Mouse (Mus musculus) natural killer cell, adult 2 months (primary cell): Measurements from ENCODE around the gene Capn1.

Experiments used
- DNase-seq, 2 experiments: peaks; one replicate each; pipeline ENCODE4 v3.0.0; 2022; ENCODE audit warnings: low spot score in 2 of 2

Capn1 gene

GRCm38 (mm10) chr19:6038326-6038725 lies 22.6 kb upstream of the Capn1 start:
- no peak for DNase-seq

- DNase-seq: no peak
Observed at GRCm38 (mm10) chr19:6037695-6038094, 22.0 kb upstream of the Capn1 start.

- no peak for DNase-seq
Observed at GRCm38 (mm10) chr19:6035966-6036585, 20.4 kb upstream of the Capn1 start.

- no peak for DNase-seq
Observed at GRCm38 (mm10) chr19:6030520-6031280, 15.0 kb upstream of the Capn1 start.

- no peak for DNase-seq
Observed at GRCm38 (mm10) chr19:6029426-6029825, 13.7 kb upstream of the Capn1 start.

- DNase-seq: no peak
Observed at GRCm38 (mm10) chr19:6028991-6029390, 13.3 kb upstream of the Capn1 start.

GRCm38 (mm10) chr19:6023930-6024329 lies 8.2 kb upstream of the Capn1 start:
- no peak for DNase-seq

GRCm38 (mm10) chr19:6023059-6023458 lies 7.4 kb upstream of the Capn1 start:
- no peak for DNase-seq

GRCm38 (mm10) chr19:6020276-6020675 lies 4.6 kb upstream of the Capn1 start:
- DNase-seq: no peak

- DNase-seq: peak; percentile 83 to 87
Observed at GRCm38 (mm10) chr19:6018142-6019089, 2.7 kb upstream of the Capn1 start.

GRCm38 (mm10) chr19:6016532-6016931 lies 835 bp upstream of the Capn1 start:
- DNase-seq: no peak

GRCm38 (mm10) chr19:6014991-6015510 lies 646 bp downstream of the Capn1 start:
- peak; percentile 16 to 21 for DNase-seq

GRCm38 (mm10) chr19:6013691-6014090 lies 2.0 kb downstream of the Capn1 start:
- no peak for DNase-seq

- no peak for DNase-seq
Observed at GRCm38 (mm10) chr19:6009137-6009536, 6.6 kb downstream of the Capn1 start.

GRCm38 (mm10) chr19:6007013-6007412 lies 8.7 kb downstream of the Capn1 start:
- DNase-seq: no peak

GRCm38 (mm10) chr19:6005541-6005940 lies 10.2 kb downstream of the Capn1 start:
- no peak for DNase-seq

- DNase-seq: no peak
Observed at GRCm38 (mm10) chr19:5999969-6000368, 15.7 kb downstream of the Capn1 start.

GRCm38 (mm10) chr19:5998180-5998579 lies 17.5 kb downstream of the Capn1 start:
- DNase-seq: no peak

- no peak for DNase-seq
Observed at GRCm38 (mm10) chr19:5994711-5995110, 21.0 kb downstream of the Capn1 start.

- no peak for DNase-seq
Observed at GRCm38 (mm10) chr19:5992012-5992411, 23.7 kb downstream of the Capn1 start.

GRCm38 (mm10) chr19:5991467-5991866 lies 24.2 kb downstream of the Capn1 start:
- DNase-seq: no peak

- no peak for DNase-seq
Observed at GRCm38 (mm10) chr19:5990921-5991320, 24.8 kb downstream of the Capn1 start.
